Mouse (Mus musculus) hindbrain, embryonic 16.5 days (tissue): ENCODE measurements around the gene Larp6. TPM values are rescaled to one million over a fixed set of nuclear protein-coding genes. Genes with fewer than 3 reads are reported as not detected.
A peak's percentile ranks its signal among the peaks of the same experiment; 100 is the strongest.

Source experiments
- ATAC-seq: fragments of 200-750 bp; cut with Nextera tagmentation; 2 replicates; pipeline ENCODE4 v1.8.0; 2017; ENCODE audit warnings: moderate TSS enrichment, moderate library complexity
- H3K27ac ChIP-seq: fragments of 300-500 bp; sonication (generic); 2 replicates; pipeline ENCODE4 v1.5.1; 2014; ENCODE audit warnings: low read depth, mild to moderate bottlenecking, control low read depth, low read length, moderate library complexity
- H3K27me3 ChIP-seq: fragments of 300-500 bp; sonication (generic); replicated peaks from 2 replicates; pipeline ENCODE4 v1.6.1; 2014; ENCODE audit warnings: low read length; ENCODE audit not compliant: control insufficient read depth, insufficient read depth
- H3K36me3 ChIP-seq: fragments of 300-500 bp; sonication (generic); 2 replicates; pipeline ENCODE4 v1.6.1; 2014; ENCODE audit warnings: mild to moderate bottlenecking, low read length, moderate library complexity, mixed read lengths; ENCODE audit not compliant: control insufficient read depth, insufficient read depth
- H3K4me1 ChIP-seq: fragments of 300-500 bp; sonication (generic); 2 replicates; pipeline ENCODE4 v1.6.1; 2014; ENCODE audit warnings: low read depth, low read length; ENCODE audit not compliant: control insufficient read depth, insufficient read depth
- H3K4me2 ChIP-seq: fragments of 300-500 bp; sonication (generic); 2 replicates; pipeline ENCODE4 v1.6.1; 2014; ENCODE audit warnings: mild to moderate bottlenecking, low read length, control low read depth, moderate library complexity
- H3K4me3 ChIP-seq: fragments of 300-500 bp; sonication (generic); 2 replicates; pipeline ENCODE4 v1.5.1; 2014; ENCODE audit warnings: mild to moderate bottlenecking, low read length, control low read depth, moderate library complexity
- H3K9ac ChIP-seq: fragments of 300-500 bp; sonication (generic); 2 replicates; pipeline ENCODE4 v1.6.1; 2014; ENCODE audit warnings: low read depth, mild to moderate bottlenecking, control low read depth, low read length, moderate library complexity
- H3K9me3 ChIP-seq: fragments of 300-500 bp; sonication (generic); 2 replicates; pipeline ENCODE4 v1.6.1; 2014; ENCODE audit warnings: mild to moderate bottlenecking, low read length, moderate library complexity; ENCODE audit not compliant: control insufficient read depth
- WGBS: fragments of 180-500 bp; shearing (Covaris S2); extraction: QIAGEN DNeasy Blood & Tissue Kit; methylation state at CpG from one replicate; pipeline ENCODE4 v1.1.7; 2014; 5-methylcytosine and 5-hydroxymethylcytosine counted together
- polyA plus RNA-seq: library from polyadenylated mRNA; unstranded; fragments of >200 nt; fragmentation: Nextera tagmentation; extraction: Ambion mirVana; gene quantifications from 2 replicates; pipeline ENCODE4 v1.2.1, GENCODE M21; 2015

Larp6 gene
- polyA plus RNA-seq, 1 experiment from 2014 or later: 25.2 TPM

GRCm38 (mm10) chr9:60681005-60681404 is 31.8 kb upstream of the Larp6 start:
- Histone ChIP-seq H3K4me1 (peaks cover 4% of the 10 kb centered on the region), H3K9me3 (no peaks in the 10 kb centered on the region), H3K4me3 (no peak overlapping the region), H3K27ac (no peak overlapping the region), H3K4me2 (no peak overlapping the region), H3K36me3 (peaks cover 33% of the 10 kb centered on the region), H3K9ac (no peak overlapping the region), H3K27me3 (no peaks in the 10 kb centered on the region)
- ATAC-seq: no peak
- 97% methylated on average over 3 of the region's 3 CpGs for WGBS

GRCm38 (mm10) chr9:60682753-60683152 is 30.0 kb upstream of the Larp6 start:
- H3K4me3 ChIP-seq: no peak overlapping the region
- no peak for ATAC-seq
- 94% methylated on average over 4 of the region's 4 CpGs for WGBS
- H3K36me3 ChIP-seq: peaks cover 27% of the 10 kb centered on the region
- H3K27ac ChIP-seq: no peak overlapping the region
- H3K9ac ChIP-seq: no peak overlapping the region
- H3K27me3 ChIP-seq: no peaks in the 10 kb centered on the region
- H3K4me1 ChIP-seq: peaks cover 6% of the 10 kb centered on the region
- H3K9me3 ChIP-seq: no peaks in the 10 kb centered on the region
- no peak overlapping the region for H3K4me2 ChIP-seq

GRCm38 (mm10) chr9:60687415-60687814 is 25.4 kb upstream of the Larp6 start:
- Histone ChIP-seq H3K36me3 (peaks cover 6% of the 10 kb centered on the region; the same call in 1 of the 2 replicates), H3K27ac (peak overlapping the region; percentile 97), H3K4me3 (peak overlapping the region; percentile 59), H3K9me3 (no peaks in the 10 kb centered on the region), H3K27me3 (no peaks in the 10 kb centered on the region), H3K4me2 (peak overlapping the region; percentile 59), H3K9ac (peak overlapping the region; percentile 72), H3K4me1 (peaks cover 11% of the 10 kb centered on the region)
- ATAC-seq: peak; percentile 80
- 0% methylated on average over 7 of the region's 7 CpGs for WGBS

GRCm38 (mm10) chr9:60687891-60688324 is 24.9 kb upstream of the Larp6 start, which contains the start of gene Lrrc49:
TSS of gene Lrrc49 (minus strand) at chr9:60688158.
- H3K4me1 ChIP-seq: peaks cover 11% of the 10 kb centered on the region
- H3K9ac ChIP-seq: peak within 1 kb of the TSS; percentile 72
- peak within 1 kb of the TSS; percentile 97 for H3K27ac ChIP-seq
- H3K27me3 ChIP-seq: no peaks in the 10 kb centered on the region
- H3K36me3 ChIP-seq: peaks cover 6% of the 10 kb centered on the region; the same call in 1 of the 2 replicates
- peak; percentile 97 for ATAC-seq
- WGBS: under 1% methylated on average over 21 of the region's 21 CpGs
- H3K9me3 ChIP-seq: no peaks in the 10 kb centered on the region
- H3K4me3 ChIP-seq: peak within 1 kb of the TSS; percentile 59
- H3K4me2 ChIP-seq: peak within 1 kb of the TSS; percentile 59

- Histone ChIP-seq H3K4me3 (no peak overlapping the region), H3K9me3 (no peaks in the 10 kb centered on the region), H3K4me2 (no peak overlapping the region), H3K4me1 (peaks cover 5% of the 10 kb centered on the region), H3K9ac (no peak overlapping the region), H3K36me3 (no peaks in the 10 kb centered on the region), H3K27me3 (no peaks in the 10 kb centered on the region), H3K27ac (no peak overlapping the region)
- WGBS: 64% methylated on average over 4 of the region's 4 CpGs
- ATAC-seq: no peak
These were observed 20.2 kb upstream of the Larp6 start for GRCm38 (mm10) chr9:60692624-60693023.

DNA sequence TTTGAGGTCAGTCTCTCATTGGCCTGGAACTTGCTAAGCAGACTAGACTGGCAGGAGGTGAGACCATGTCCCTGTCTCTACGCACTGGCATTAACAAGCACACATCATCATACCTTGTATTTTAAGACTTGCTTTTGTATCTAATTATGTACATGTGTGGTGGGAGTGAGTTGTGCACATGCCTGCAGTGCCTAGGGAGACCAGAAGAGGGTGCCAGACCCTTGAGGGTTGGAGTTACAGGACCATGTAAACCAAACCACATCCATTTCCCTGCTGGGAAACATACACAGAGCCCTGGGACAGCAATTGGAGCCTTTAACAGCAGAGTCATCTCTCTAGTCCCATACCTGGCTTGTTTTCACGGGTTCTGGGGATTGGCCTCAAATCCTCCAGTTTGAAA is 18.8 kb upstream of the Larp6 start:
- Histone ChIP-seq H3K4me2 (no peak overlapping the region), H3K9ac (no peak overlapping the region), H3K36me3 (no peaks in the 10 kb centered on the region), H3K27me3 (no peaks in the 10 kb centered on the region), H3K9me3 (no peaks in the 10 kb centered on the region), H3K4me1 (no peaks in the 10 kb centered on the region), H3K27ac (no peak overlapping the region), H3K4me3 (no peak overlapping the region)
- WGBS: 55% methylated on average over 2 of the region's 2 CpGs
- no peak for ATAC-seq

DNA sequence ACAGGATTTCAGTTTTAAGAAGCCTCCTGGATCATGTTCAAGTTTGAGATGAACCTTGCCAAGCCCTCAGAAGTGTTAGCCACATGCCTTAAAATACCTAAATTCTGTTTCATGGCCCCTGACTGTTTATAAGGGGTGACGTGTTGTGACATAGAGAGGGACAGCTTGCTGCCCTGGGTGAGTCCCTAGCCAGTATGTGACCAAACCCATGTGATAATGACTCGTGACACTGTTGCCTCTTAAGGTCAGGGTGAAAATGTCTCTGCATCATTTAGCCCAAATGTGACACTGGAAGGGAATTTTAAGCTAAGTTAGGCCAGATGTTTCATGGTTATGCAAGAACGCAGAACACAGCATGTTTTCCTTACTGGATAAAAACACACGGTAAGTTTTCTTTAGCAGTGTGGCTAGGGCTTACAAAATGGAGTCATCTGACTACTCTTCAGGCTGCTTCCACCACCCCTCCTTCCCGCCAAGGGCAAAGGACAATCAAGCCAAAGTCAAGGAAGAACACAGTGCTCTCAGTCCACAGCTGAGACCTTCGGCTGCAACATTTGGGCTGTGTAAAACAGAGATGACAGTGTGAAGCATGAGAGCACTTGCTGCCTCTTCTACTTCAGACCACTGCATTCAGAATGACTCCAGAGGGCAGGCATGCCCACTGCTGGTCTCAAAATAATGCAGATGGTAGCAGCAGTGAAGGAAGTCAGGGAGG is 16.4 kb upstream of the Larp6 start:
- H3K4me3 ChIP-seq: no peak overlapping the region
- no peak overlapping the region for H3K27ac ChIP-seq
- H3K9me3 ChIP-seq: no peaks in the 10 kb centered on the region
- no peaks in the 10 kb centered on the region for H3K27me3 ChIP-seq
- WGBS: 67% methylated on average over 6 of the region's 6 CpGs
- no peaks in the 10 kb centered on the region for H3K4me1 ChIP-seq
- ATAC-seq: no peak
- H3K9ac ChIP-seq: no peak overlapping the region
- no peaks in the 10 kb centered on the region for H3K36me3 ChIP-seq
- no peak overlapping the region for H3K4me2 ChIP-seq

DNA sequence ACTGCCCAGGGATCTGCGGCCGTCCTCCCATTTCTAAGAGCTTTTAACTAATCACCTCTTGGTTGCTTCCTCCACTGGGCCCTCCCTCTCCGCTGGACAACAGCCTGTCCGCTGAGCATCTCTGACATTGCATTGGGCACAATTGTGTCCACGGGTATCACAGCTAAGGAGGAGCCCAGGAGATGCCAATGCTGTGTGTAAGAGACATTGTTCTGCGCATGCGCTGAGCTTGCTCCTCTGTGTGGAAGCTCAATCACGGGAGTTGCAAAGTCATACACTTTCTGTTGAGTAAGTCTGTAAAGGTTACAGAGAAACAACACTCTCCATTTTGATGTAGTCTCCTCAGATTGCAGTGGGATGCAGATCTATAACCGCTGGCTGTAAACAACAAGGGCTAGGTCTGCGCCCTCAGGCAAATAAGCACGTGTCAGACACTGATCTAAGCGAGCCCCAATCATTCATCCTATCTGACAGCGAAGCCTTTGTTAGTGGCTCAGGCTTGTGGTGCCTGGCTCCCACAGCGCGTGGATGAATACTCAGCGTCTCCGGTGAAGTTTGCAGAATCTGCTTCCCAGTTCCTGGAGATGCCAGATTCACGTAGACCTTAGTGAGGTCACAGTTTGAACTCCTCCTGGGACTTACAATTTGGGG is 13.1 kb upstream of the Larp6 start:
- no peak for ATAC-seq
- H3K27me3 ChIP-seq: no peaks in the 10 kb centered on the region
- no peaks in the 10 kb centered on the region for H3K9me3 ChIP-seq
- no peak overlapping the region for H3K4me3 ChIP-seq
- 50% methylated on average over 18 of the region's 18 CpGs for WGBS
- H3K27ac ChIP-seq: no peak overlapping the region
- H3K9ac ChIP-seq: no peak overlapping the region
- H3K4me2 ChIP-seq: no peak overlapping the region
- H3K4me1 ChIP-seq: no peaks in the 10 kb centered on the region
- H3K36me3 ChIP-seq: no peaks in the 10 kb centered on the region

DNA sequence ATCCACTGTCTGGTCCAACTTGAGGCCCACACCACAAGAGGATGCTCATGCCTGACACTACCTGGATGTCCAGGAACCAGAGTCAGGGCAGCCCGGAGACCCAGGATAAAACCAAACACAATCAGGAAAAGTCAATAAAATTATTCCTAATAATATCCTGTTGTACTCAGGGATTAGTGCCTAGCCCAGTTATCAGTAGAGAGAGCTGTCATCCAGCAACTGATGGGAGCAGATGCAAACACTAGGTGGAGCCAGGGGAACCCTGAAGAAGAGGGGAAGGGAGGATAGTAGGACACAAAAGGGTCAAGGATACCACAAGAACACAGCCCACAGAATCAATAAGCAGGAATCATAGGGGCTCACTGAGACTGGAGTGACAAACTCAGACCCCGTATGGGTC is 5.2 kb upstream of the Larp6 start:
- no peak overlapping the region for H3K4me2 ChIP-seq
- no peak overlapping the region for H3K4me3 ChIP-seq
- H3K27ac ChIP-seq: no peak overlapping the region
- H3K36me3 ChIP-seq: no peaks in the 10 kb centered on the region
- no peak for ATAC-seq
- no peak overlapping the region for H3K9ac ChIP-seq
- H3K27me3 ChIP-seq: no peaks in the 10 kb centered on the region; the same call in 1 of the 2 replicates
- H3K9me3 ChIP-seq: no peaks in the 10 kb centered on the region
- no peaks in the 10 kb centered on the region; the same call in 1 of the 2 replicates for H3K4me1 ChIP-seq
- 97% methylated on average over 2 of the region's 2 CpGs for WGBS
